Mouse (Mus musculus) intestine, embryonic 16.5 days (tissue): ENCODE results near the gene Ssbp3. TPM values are rescaled to one million over a fixed set of nuclear protein-coding genes. Genes with fewer than 3 reads are reported as not detected.

Experiments used
- ATAC-seq: fragments of 200-750 bp; cut with Nextera tagmentation; 2 replicates; pipeline ENCODE4 v1.8.0; 2017; ENCODE audit warnings: moderate TSS enrichment, moderate library complexity
- H3K27ac ChIP-seq: fragments of 300-500 bp; sonication (generic); 2 replicates; pipeline ENCODE4 v1.5.1; 2014; ENCODE audit warnings: mild to moderate bottlenecking, low read length
- H3K27me3 ChIP-seq: fragments of 300-500 bp; sonication (generic); replicated peaks from 2 replicates; pipeline ENCODE4 v1.6.1; 2014; ENCODE audit warnings: low read length, control low read depth, mixed read lengths; ENCODE audit not compliant: control insufficient read depth, insufficient read depth
- H3K36me3 ChIP-seq: fragments of 300-500 bp; sonication (generic); 2 replicates; pipeline ENCODE4 v1.6.1; 2014; ENCODE audit warnings: low read length, control low read depth; ENCODE audit not compliant: control insufficient read depth, insufficient read depth
- H3K4me1 ChIP-seq: fragments of 300-500 bp; sonication (generic); 2 replicates; pipeline ENCODE4 v1.6.1; 2014; ENCODE audit warnings: low read length, control low read depth, mixed read lengths; ENCODE audit not compliant: control insufficient read depth, insufficient read depth
- H3K4me2 ChIP-seq: fragments of 300-500 bp; sonication (generic); 2 replicates; pipeline ENCODE4 v1.6.1; 2014; ENCODE audit warnings: low read depth, low read length, control low read depth
- H3K4me3 ChIP-seq: fragments of 300-500 bp; sonication (generic); 2 replicates; pipeline ENCODE4 v1.5.1; 2014; ENCODE audit warnings: mild to moderate bottlenecking, low read length
- H3K9ac ChIP-seq: fragments of 300-500 bp; sonication (generic); 2 replicates; pipeline ENCODE4 v1.6.1; 2014; ENCODE audit warnings: low read depth, low read length
- H3K9me3 ChIP-seq: fragments of 300-500 bp; sonication (generic); 2 replicates; pipeline ENCODE4 v1.6.1; 2016; ENCODE audit warnings: low read length, control low read depth; ENCODE audit not compliant: control insufficient read depth
- WGBS: fragments of 180-500 bp; shearing (Covaris S2); extraction: QIAGEN DNeasy Blood & Tissue Kit; methylation state at CpG from one replicate; pipeline ENCODE4 v1.1.7; 2014; 5-methylcytosine and 5-hydroxymethylcytosine counted together
- polyA plus RNA-seq: library from polyadenylated mRNA; unstranded; fragments of >200 nt; fragmentation: Nextera tagmentation; extraction: Ambion mirVana; gene quantifications from 2 replicates; pipeline ENCODE4 v1.2.1, GENCODE M21; 2015

Ssbp3 gene
- polyA plus RNA-seq, 1 experiment from 2014 or later = 38.0 TPM

DNA sequence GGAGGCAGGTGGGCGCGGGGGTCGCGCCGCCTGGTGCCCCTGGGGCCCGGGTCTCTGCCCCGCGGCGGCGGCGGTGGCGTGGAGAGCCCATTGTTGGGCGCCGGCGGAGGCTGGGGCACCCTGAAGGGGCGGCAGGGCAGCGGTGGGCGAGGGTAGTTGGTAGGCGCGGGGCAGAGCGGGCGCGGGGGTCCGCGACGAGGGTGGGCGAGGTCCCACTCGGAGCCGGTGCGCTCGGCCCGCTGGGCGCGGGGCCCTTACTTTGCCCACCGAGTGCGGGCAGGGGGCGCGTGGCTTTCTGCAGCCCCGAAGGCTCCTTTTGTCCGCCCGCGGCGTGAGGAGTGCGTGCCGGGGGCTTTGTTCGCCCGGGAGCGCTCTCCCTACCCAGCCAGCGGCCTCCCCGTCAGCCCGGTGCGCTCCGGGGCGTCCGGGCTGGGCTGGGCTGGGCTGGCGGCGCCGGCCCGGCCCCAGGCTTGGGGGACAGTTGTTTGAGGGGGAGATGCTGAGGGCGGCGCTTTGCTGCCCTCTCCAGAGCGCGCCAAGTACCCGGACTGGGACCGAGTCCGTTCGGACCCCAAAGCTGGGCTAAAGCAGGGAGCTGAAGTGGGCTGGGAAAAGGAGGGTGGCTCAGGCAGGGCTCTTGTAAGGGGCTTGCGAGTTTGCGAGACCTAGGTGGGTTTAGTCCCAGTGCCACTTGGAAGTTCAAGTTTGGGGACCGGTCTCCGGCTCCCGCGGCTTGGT, 1.6 kb downstream of the Ssbp3 start:
- H3K27ac ChIP-seq = peak overlapping the region; percentile 77
- peak overlapping the region; percentile 99 for H3K4me3 ChIP-seq
- peaks cover 42% of the 10 kb centered on the region for H3K4me1 ChIP-seq
- H3K27me3 ChIP-seq = no peaks in the 10 kb centered on the region
- H3K36me3 ChIP-seq = 0 out of 2 replicates have a peak, but pooled peaks cover 3% of the 10 kb centered on the region
- WGBS = under 1% methylated on average over 61 of the region's 73 CpGs
- H3K4me2 ChIP-seq = peak overlapping the region; percentile 81
- H3K9ac ChIP-seq = peak overlapping the region; percentile 98
- H3K9me3 ChIP-seq = no peaks in the 10 kb centered on the region
- no peak for ATAC-seq

DNA sequence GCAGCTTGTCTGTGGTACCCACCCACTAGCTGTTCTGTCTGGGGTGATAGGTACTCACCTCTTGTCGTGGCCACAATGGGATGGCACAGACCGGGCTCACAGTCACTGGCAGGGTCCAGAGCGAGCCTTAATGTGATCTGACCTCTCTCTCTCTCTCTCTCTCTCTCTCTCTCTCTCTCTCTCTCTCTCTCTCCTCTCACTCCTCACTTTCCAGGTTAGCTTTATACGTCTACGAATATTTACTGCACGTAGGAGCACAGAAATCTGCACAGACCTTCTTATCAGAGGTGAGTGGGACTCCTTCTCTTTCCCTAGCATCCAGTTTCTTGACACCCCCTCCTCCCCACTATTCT, 2.2 kb downstream of the Ssbp3 start:
- H3K27me3 ChIP-seq = no peaks in the 10 kb centered on the region
- 7% methylated on average over 6 of the region's 6 CpGs for WGBS
- peak overlapping the region; percentile 81 for H3K4me2 ChIP-seq
- H3K27ac ChIP-seq = no peak overlapping the region
- ATAC-seq = no peak
- peak overlapping the region; percentile 98 for H3K9ac ChIP-seq
- H3K9me3 ChIP-seq = no peaks in the 10 kb centered on the region
- H3K4me3 ChIP-seq = peak overlapping the region; percentile 99
- H3K4me1 ChIP-seq = peaks cover 37% of the 10 kb centered on the region
- 0 out of 2 replicates have a peak, but pooled peaks cover 8% of the 10 kb centered on the region for H3K36me3 ChIP-seq

DNA sequence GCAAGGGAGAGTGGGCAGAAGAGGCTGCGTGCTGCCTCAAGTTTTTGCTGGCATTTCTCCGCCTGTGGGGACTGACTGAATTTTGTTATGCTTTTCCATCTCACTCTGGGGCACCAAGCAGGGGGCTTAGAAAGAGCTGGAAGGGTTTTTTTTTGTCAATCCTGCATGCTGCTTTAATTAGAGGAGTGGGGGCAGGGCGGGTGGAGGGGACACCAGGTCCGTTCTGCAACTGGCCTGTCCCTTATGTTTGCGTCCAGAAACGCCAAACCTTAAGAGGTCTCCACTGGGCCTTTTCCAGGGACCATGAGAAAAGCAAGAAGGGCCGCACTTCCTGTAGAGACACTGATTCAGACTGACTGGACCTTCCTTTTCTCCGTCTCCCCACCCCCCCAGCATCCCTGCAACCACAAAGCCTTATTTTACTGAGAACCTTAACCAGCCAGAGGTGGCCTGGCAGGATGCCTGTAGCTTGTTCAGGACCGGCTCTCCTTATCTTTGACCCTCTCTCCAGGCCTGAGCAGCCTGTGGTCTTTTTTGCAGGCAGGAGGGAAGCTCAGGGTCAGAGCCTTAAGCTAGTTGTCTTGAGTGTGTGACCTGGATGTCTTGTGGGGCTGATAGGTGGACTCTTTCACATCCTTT, 3.0 kb downstream of the Ssbp3 start:
- Histone ChIP-seq H3K9me3 (no peaks in the 10 kb centered on the region), H3K27me3 (no peaks in the 10 kb centered on the region), H3K4me1 (peaks cover 30% of the 10 kb centered on the region), H3K9ac (peak overlapping the region; percentile 98), H3K27ac (no peak overlapping the region), H3K4me2 (peak overlapping the region; percentile 81), H3K36me3 (peaks cover 13% of the 10 kb centered on the region; the same call in 1 of the 2 replicates), H3K4me3 (peak overlapping the region; percentile 99)
- ATAC-seq = no peak
- 34% methylated on average over 9 of the region's 9 CpGs for WGBS

DNA sequence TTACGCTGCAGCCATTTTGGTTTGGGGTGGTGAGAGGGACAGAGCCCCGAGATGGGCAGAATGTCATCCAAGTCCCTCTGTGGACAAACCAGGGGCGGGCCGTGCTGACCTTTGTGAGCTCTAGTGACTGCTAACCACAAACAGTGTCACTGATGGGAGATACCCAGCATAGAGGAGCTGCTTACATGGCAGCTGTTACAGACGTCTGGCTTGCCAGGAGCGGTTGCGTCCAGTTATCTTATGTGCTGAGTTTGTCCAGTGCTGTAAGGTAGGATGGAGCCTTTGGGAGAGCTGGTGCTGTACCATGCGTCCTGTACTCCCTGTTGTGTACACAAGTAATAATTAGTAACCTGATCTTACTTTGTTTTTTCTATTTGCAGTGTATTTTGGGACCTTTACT, 4.8 kb downstream of the Ssbp3 start:
- H3K27ac ChIP-seq = no peak overlapping the region
- peaks cover 17% of the 10 kb centered on the region; the same call in 1 of the 2 replicates for H3K36me3 ChIP-seq
- no peak for ATAC-seq
- H3K9ac ChIP-seq = 0 out of 2 replicates have a peak overlapping the region, but pooled peaks have one; percentile 18
- peaks cover 20% of the 10 kb centered on the region for H3K4me1 ChIP-seq
- H3K27me3 ChIP-seq = no peaks in the 10 kb centered on the region
- no peak overlapping the region for H3K4me2 ChIP-seq
- no peaks in the 10 kb centered on the region for H3K9me3 ChIP-seq
- WGBS = 69% methylated on average over 8 of the region's 8 CpGs
- no peak overlapping the region for H3K4me3 ChIP-seq

DNA sequence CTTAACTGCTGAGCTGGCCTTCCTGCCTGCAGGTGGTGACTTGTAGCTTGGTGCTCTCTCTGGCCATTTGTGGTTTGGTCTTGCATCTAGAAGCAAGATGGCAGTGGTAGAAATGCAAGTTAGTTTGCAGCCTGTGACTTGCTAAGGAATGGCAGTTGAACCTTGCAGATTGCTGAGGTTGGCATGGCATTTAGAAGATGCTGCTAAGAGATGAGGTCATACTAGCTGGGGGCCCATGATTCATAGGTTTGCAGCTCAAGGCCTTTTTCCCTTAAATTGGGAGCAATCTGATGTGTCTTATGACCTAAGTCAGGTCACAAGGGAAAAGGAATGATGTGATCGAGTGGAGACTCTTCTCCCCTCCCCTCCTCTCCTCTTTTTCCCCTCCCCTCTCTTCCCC, 7.8 kb downstream of the Ssbp3 start:
- no peak overlapping the region for H3K27ac ChIP-seq
- H3K4me3 ChIP-seq = no peak overlapping the region
- no peak overlapping the region for H3K9ac ChIP-seq
- H3K4me2 ChIP-seq = no peak overlapping the region
- no peaks in the 10 kb centered on the region for H3K9me3 ChIP-seq
- H3K36me3 ChIP-seq = peaks cover 17% of the 10 kb centered on the region; the same call in 1 of the 2 replicates
- peaks cover 22% of the 10 kb centered on the region for H3K4me1 ChIP-seq
- WGBS = 39% methylated on average over 1 of the region's 1 CpGs
- H3K27me3 ChIP-seq = no peaks in the 10 kb centered on the region
- no peak for ATAC-seq

DNA sequence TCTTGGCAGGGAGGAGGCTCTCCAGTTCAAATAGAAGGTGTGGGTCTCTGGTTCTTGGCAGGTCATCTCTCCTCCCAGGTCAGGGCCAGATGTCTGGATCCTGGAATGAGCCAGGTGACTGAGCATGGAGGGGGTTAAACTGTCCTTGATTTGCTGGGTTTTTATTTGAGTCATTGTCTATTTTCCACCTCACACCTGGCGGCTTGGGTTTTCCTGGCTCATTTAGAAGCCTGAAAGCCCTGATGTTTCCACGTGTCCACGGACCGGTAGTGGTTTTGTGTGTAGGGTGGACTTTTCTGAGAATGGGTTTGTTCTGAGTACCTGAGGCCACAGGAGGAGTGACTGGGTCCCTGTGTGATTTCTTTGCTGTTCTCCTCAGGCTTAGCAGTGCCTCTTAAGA, 9.6 kb downstream of the Ssbp3 start:
- 87% methylated on average over 4 of the region's 4 CpGs for WGBS
- Histone ChIP-seq H3K36me3 (peaks cover 17% of the 10 kb centered on the region; the same call in 1 of the 2 replicates), H3K4me1 (peaks cover 13% of the 10 kb centered on the region), H3K27me3 (no peaks in the 10 kb centered on the region), H3K27ac (no peak overlapping the region), H3K9ac (no peak overlapping the region), H3K4me2 (no peak overlapping the region), H3K9me3 (no peaks in the 10 kb centered on the region), H3K4me3 (no peak overlapping the region)
- no peak for ATAC-seq

DNA sequence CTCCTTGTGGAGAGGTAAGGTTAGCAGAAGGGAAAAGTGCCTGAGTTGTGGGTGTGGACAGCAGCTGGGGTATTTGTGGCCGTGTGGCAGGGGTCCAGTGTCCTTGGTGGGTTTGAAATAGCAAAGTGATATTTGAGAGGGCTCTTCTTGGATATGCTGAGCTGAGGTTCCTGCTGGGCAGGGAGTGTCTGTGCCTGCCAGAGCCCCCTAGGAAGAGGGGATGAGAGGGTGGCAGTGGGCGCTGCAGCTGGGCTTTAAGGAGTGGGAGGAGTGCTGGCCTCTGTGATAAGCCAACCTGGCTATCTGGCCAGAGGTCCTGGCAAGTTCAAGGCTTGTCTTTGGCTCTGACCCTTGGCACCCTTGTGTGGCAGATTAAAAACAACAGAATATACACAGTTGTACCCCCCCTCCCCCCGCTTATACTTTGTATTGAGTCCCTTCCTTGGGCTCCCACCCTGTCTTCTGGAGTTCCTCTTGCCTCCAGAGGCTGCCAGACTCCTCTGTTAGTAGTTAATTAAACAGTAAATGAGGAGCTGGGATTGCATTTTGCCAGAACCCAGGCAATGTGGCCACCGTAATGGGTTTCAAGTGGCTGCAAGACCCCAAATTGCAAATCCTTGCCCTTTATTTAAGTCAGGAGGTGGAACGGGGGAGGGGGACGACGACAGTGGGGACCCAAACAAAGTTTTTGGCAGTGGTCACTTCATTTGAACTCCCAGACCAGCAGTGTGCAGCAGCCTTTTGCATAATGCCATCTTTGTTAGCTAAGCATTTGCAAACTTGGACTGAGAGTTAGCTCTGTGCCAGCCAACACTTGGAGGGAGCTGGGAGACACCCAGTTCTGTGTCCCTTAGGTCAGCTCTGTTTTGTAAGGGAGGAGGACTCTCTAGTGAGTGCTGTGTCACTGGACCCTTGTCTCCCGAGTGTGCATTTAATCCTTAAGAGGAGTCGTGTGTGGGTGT, 11.2 kb downstream of the Ssbp3 start:
- Histone ChIP-seq H3K4me3 (no peak overlapping the region), H3K4me2 (no peak overlapping the region), H3K4me1 (peaks cover 12% of the 10 kb centered on the region), H3K27me3 (no peaks in the 10 kb centered on the region), H3K9me3 (no peaks in the 10 kb centered on the region), H3K36me3 (peaks cover 14% of the 10 kb centered on the region; the same call in 1 of the 2 replicates), H3K9ac (peak overlapping the region; percentile 6; the same call in 1 of the 2 replicates), H3K27ac (no peak overlapping the region)
- no peak for ATAC-seq
- WGBS = 57% methylated on average over 9 of the region's 9 CpGs

DNA sequence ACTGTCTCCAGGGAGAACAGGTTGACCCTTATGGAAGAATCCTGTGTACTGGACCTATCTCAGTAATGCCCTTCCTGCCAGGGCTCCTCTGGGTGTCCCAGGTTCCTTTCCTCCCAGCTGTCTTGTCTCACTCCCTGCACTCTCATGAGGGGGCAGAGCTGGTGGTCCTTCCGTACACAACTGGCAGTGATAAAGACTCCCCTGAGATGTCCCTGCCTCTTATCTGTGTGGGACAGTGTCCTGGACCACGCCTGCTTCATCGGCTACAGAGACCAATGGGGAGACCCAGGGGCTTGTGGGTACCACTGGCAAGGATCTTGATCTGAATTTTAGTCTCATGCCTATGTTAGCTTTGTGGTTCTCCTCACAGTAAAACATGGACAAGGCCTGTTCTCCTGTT, 12.4 kb downstream of the Ssbp3 start:
- Histone ChIP-seq H3K27me3 (no peaks in the 10 kb centered on the region), H3K36me3 (peaks cover 8% of the 10 kb centered on the region; the same call in 1 of the 2 replicates), H3K4me1 (peaks cover 12% of the 10 kb centered on the region), H3K4me3 (no peak overlapping the region), H3K27ac (no peak overlapping the region), H3K9me3 (no peaks in the 10 kb centered on the region), H3K4me2 (no peak overlapping the region), H3K9ac (no peak overlapping the region)
- ATAC-seq = peak; percentile 61
- 66% methylated on average over 3 of the region's 3 CpGs for WGBS

DNA sequence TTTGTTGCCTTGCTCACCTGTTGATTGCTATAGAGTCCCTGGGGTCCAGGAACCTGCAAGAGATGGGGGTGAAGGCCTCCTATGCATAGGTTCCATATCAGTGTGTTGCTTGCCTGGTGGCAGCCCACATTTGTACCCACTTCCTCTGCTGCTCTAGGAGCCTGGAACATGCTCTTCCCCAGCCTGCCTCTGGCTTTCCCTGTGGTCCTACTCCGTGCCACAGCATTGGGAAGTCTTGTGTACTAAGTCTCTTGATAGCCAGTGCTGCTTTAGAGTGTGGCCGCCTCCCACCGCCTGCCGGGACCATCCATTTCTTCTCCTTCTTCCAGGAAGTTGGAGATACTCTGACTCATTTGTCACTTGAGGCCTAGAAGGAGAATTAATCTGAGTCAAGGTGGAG, 13.7 kb downstream of the Ssbp3 start:
- no peak overlapping the region for H3K4me2 ChIP-seq
- no peak overlapping the region for H3K27ac ChIP-seq
- H3K4me1 ChIP-seq = peaks cover 12% of the 10 kb centered on the region
- WGBS = 81% methylated on average over 4 of the region's 4 CpGs
- ATAC-seq = no peak
- 0 out of 2 replicates have a peak, but pooled peaks cover 4% of the 10 kb centered on the region for H3K36me3 ChIP-seq
- no peak overlapping the region for H3K4me3 ChIP-seq
- no peak overlapping the region for H3K9ac ChIP-seq
- no peaks in the 10 kb centered on the region for H3K27me3 ChIP-seq
- no peaks in the 10 kb centered on the region for H3K9me3 ChIP-seq
